13 mouse cellular contexts compared by ENCODE assay signal in genomic region chr8:94549482-94549881, GRCm38 (mm10). TPM values are rescaled to one million over a fixed set of nuclear protein-coding genes. Genes with fewer than 3 reads are reported as not detected.
DNase-seq lines count a peak whose midpoint lies in the region; ATAC-seq lines count a peak whose summit lies in the region.
"Had no signal": no experiment of that assay in that cellular context is flagged by ENCODE, and none has a peak within 500 bp of the region (broad histone marks: within the 10 kb centered on the region; RNA-seq: fewer than 3 reads in every experiment).

No protein-coding gene starts in this region.

- no peaks in the 10 kb centered on the region for H3K27me3 ChIP-seq in hindbrain, embryonic 15.5 days
- H3K27me3 ChIP-seq in hindbrain, embryonic 11.5 days (ENCODE audit: control insufficient read depth, insufficient read depth, low read length): no peaks in the 10 kb centered on the region
- no peaks in the 10 kb centered on the region for H3K27me3 ChIP-seq in midbrain, embryonic 16.5 days (ENCODE audit: control insufficient read depth, insufficient read depth, low read depth, low read length)
- no peaks in the 10 kb centered on the region for H3K27me3 ChIP-seq in midbrain, embryonic 14.5 days (ENCODE audit: control insufficient read depth, insufficient read depth, low read length)
- H3K27me3 ChIP-seq: limb, embryonic 13.5 days had no signal

- H3K36me3 ChIP-seq in hindbrain, embryonic 15.5 days: no peaks in the 10 kb centered on the region
- no peaks in the 10 kb centered on the region for H3K36me3 ChIP-seq in hindbrain, embryonic 11.5 days (ENCODE audit: control insufficient read depth, insufficient read depth, low read length)
- H3K36me3 ChIP-seq in midbrain, embryonic 16.5 days (ENCODE audit: control insufficient read depth, insufficient read depth, low read length): no peaks in the 10 kb centered on the region
- H3K36me3 ChIP-seq in midbrain, embryonic 14.5 days (ENCODE audit: control insufficient read depth, insufficient read depth, low read length): no peaks in the 10 kb centered on the region
- H3K36me3 ChIP-seq: limb, embryonic 13.5 days had no signal

- H3K9me3 ChIP-seq in hindbrain, embryonic 15.5 days: no peaks in the 10 kb centered on the region
- H3K9me3 ChIP-seq in hindbrain, embryonic 11.5 days (ENCODE audit: control insufficient read depth, low read length): no peaks in the 10 kb centered on the region
- no peaks in the 10 kb centered on the region for H3K9me3 ChIP-seq in midbrain, embryonic 16.5 days (replicated peaks; ENCODE audit: control insufficient read depth, low read length, poor library complexity, severe bottlenecking)
- no peaks in the 10 kb centered on the region for H3K9me3 ChIP-seq in midbrain, embryonic 14.5 days (ENCODE audit: control insufficient read depth, low read length)
- H3K9me3 ChIP-seq: limb, embryonic 13.5 days had no signal

- no peak overlapping the region for H3K4me3 ChIP-seq in hindbrain, embryonic 15.5 days
- H3K4me3 ChIP-seq in hindbrain, embryonic 11.5 days (ENCODE audit: low read depth, low read length): no peak overlapping the region
- H3K4me3 ChIP-seq in midbrain, embryonic 16.5 days (ENCODE audit: low read depth, low read length): no peak overlapping the region
- no peak overlapping the region for H3K4me3 ChIP-seq in midbrain, embryonic 14.5 days (replicated peaks; ENCODE audit: low read depth, low read length)
- no peak overlapping the region for H3K4me3 ChIP-seq in brown adipose tissue, adult 24 weeks (ENCODE audit: insufficient read depth, low read depth, low read length)
- H3K4me3 ChIP-seq: limb, embryonic 13.5 days had no signal

- ATAC-seq in hindbrain, embryonic 15.5 days (ENCODE audit: low FRiP score, low read depth): no peak
- no peak for ATAC-seq in hindbrain, embryonic 11.5 days (ENCODE audit: low FRiP score)
- ATAC-seq in midbrain, embryonic 16.5 days: no peak
- no peak for ATAC-seq in midbrain, embryonic 14.5 days (ENCODE audit: low FRiP score, low TSS enrichment)
- peak; percentile 51 for ATAC-seq in megakaryocyte progenitor cell, adult 5-6 weeks (replicated peaks; ENCODE audit: poor library complexity)
- ATAC-seq in megakaryocyte-erythroid progenitor cell, adult 5-6 weeks (replicated peaks; ENCODE audit: low FRiP score, low TSS enrichment, poor library complexity, severe bottlenecking): no peak
- ATAC-seq: forebrain, postnatal 0 days had no signal

- H3K4me2 ChIP-seq in hindbrain, embryonic 15.5 days: no peak overlapping the region
- H3K4me2 ChIP-seq in hindbrain, embryonic 11.5 days (replicated peaks; ENCODE audit: low read depth, low read length): no peak overlapping the region
- H3K4me2 ChIP-seq in midbrain, embryonic 16.5 days (ENCODE audit: low read length): no peak overlapping the region
- H3K4me2 ChIP-seq in midbrain, embryonic 14.5 days (ENCODE audit: low read length): no peak overlapping the region
- H3K4me2 ChIP-seq: limb, embryonic 13.5 days had no signal

- no peak overlapping the region for H3K9ac ChIP-seq in hindbrain, embryonic 15.5 days
- H3K9ac ChIP-seq in hindbrain, embryonic 11.5 days (ENCODE audit: low read depth, low read length): no peak overlapping the region
- no peak overlapping the region for H3K9ac ChIP-seq in midbrain, embryonic 16.5 days (ENCODE audit: low read depth, low read length)
- no peak overlapping the region for H3K9ac ChIP-seq in midbrain, embryonic 14.5 days (replicated peaks; ENCODE audit: low read length)
- H3K9ac ChIP-seq: forebrain, postnatal 0 days; limb, embryonic 13.5 days had no signal

- 0 out of 2 replicates have a peak overlapping the region, but pooled peaks have one; percentile 2 for H3K27ac ChIP-seq in hindbrain, embryonic 15.5 days (replicated peaks)
- H3K27ac ChIP-seq in hindbrain, embryonic 11.5 days (ENCODE audit: low read depth, low read length): no peak overlapping the region
- H3K27ac ChIP-seq in midbrain, embryonic 16.5 days (ENCODE audit: low read length): peak overlapping the region; percentile 36; the same call in 1 of the 2 replicates
- H3K27ac ChIP-seq in midbrain, embryonic 14.5 days (replicated peaks; ENCODE audit: low read depth, low read length): no peak overlapping the region
- peak overlapping the region; percentile 35 for H3K27ac ChIP-seq in brown adipose tissue, adult 24 weeks (replicated peaks; ENCODE audit: low read depth, low read length)
- H3K27ac ChIP-seq: limb, embryonic 13.5 days had no signal

- DNase-seq in hindbrain, embryonic 11.5 days (ENCODE audit: low spot score): no peak
- DNase-seq in midbrain, embryonic 14.5 days: no peak
- DNase-seq: cerebellum, adult 8-10 months; embryo, embryonic 11 days; forebrain, postnatal 0 days; right cerebral cortex, postnatal 14 days; thymus, postnatal 14 days had no signal

- peaks cover 27% of the 10 kb centered on the region for H3K4me1 ChIP-seq in hindbrain, embryonic 15.5 days (replicated peaks)
- H3K4me1 ChIP-seq in hindbrain, embryonic 11.5 days (replicated peaks; ENCODE audit: control insufficient read depth, insufficient read depth, low read length): peaks cover 8% of the 10 kb centered on the region; the same call in 1 of the 2 replicates
- H3K4me1 ChIP-seq in midbrain, embryonic 16.5 days (ENCODE audit: control insufficient read depth, insufficient read depth, low read length): peaks cover 24% of the 10 kb centered on the region
- H3K4me1 ChIP-seq in midbrain, embryonic 14.5 days (ENCODE audit: control insufficient read depth, insufficient read depth, low read length): peaks cover 21% of the 10 kb centered on the region
- peaks cover 3% of the 10 kb centered on the region for H3K4me1 ChIP-seq in brown adipose tissue, adult 24 weeks (ENCODE audit: control insufficient read depth, insufficient read depth, insufficient read length, low read length)

- 53% methylated on average over 5 of the region's 5 CpGs for WGBS in hindbrain, embryonic 15.5 days
- 69% methylated on average over 5 of the region's 5 CpGs for WGBS in hindbrain, embryonic 11.5 days
- 33% methylated on average over 5 of the region's 5 CpGs for WGBS in midbrain, embryonic 16.5 days
- WGBS in midbrain, embryonic 14.5 days: 27% methylated on average over 5 of the region's 5 CpGs

RNA-seq across cellular contexts. Expression of gene Cpne2, which starts 16.7 kb away (rescaled TPM):
- 19.4 and 26.4 TPM in 2 replicates for polyA plus RNA-seq in hindbrain, embryonic 15.5 days (2015; fragmentation: Nextera tagmentation; extraction: Ambion mirVana)
- 9.8 and 10.1 TPM in 2 replicates for polyA plus RNA-seq in hindbrain, embryonic 11.5 days (2014; fragmentation: Nextera tagmentation; extraction: Ambion mirVana)
- polyA plus RNA-seq in midbrain, embryonic 16.5 days (2015; fragmentation: Nextera tagmentation; extraction: Ambion mirVana): 25.0 and 26.2 TPM in 2 replicates
- 11.5 and 14.1 TPM in 2 replicates for polyA plus RNA-seq in midbrain, embryonic 14.5 days (2014; fragmentation: Nextera tagmentation; extraction: Ambion mirVana)
- polyA plus RNA-seq in brown adipose tissue, adult 24 weeks (2012; ENCODE audit: insufficient read depth, insufficient read length, missing spikeins): 4.9 and 6.0 TPM in 2 replicates
- total RNA-seq in megakaryocyte progenitor cell, adult 5-6 weeks (2015): 98.4 and 104 TPM in 2 replicates
- 54.1 and 64.9 TPM in 2 replicates for total RNA-seq in megakaryocyte progenitor cell, adult 5-6 weeks (2017)
- total RNA-seq in megakaryocyte-erythroid progenitor cell, adult 5-6 weeks (2014; fragmentation: Nextera tagmentation): 111 and 116 TPM in 2 replicates
- 78.7 and 81.7 TPM in 2 replicates for total RNA-seq in megakaryocyte-erythroid progenitor cell, adult 5-6 weeks (2017)

RNA-seq across cellular contexts. Expression of gene Rspry1, which starts 52.3 kb away (rescaled TPM):
- polyA plus RNA-seq in hindbrain, embryonic 15.5 days (2015; fragmentation: Nextera tagmentation; extraction: Ambion mirVana): 45.5 and 48.7 TPM in 2 replicates
- 45.5 and 50.4 TPM in 2 replicates for polyA plus RNA-seq in hindbrain, embryonic 11.5 days (2014; fragmentation: Nextera tagmentation; extraction: Ambion mirVana)
- 51.2 and 56.6 TPM in 2 replicates for polyA plus RNA-seq in midbrain, embryonic 16.5 days (2015; fragmentation: Nextera tagmentation; extraction: Ambion mirVana)
- 46.1 and 54.4 TPM in 2 replicates for polyA plus RNA-seq in midbrain, embryonic 14.5 days (2014; fragmentation: Nextera tagmentation; extraction: Ambion mirVana)
- polyA plus RNA-seq in brown adipose tissue, adult 24 weeks (2012; ENCODE audit: insufficient read depth, insufficient read length, missing spikeins): 13.9 and 15.6 TPM in 2 replicates
- total RNA-seq in megakaryocyte progenitor cell, adult 5-6 weeks (2015): 39.4 and 41.1 TPM in 2 replicates
- total RNA-seq in megakaryocyte progenitor cell, adult 5-6 weeks (2017): 31.6 and 35.4 TPM in 2 replicates
- total RNA-seq in megakaryocyte-erythroid progenitor cell, adult 5-6 weeks (2014; fragmentation: Nextera tagmentation): 32.6 and 43.4 TPM in 2 replicates
- 43.9 and 51.2 TPM in 2 replicates for total RNA-seq in megakaryocyte-erythroid progenitor cell, adult 5-6 weeks (2017)

RNA-seq across cellular contexts. Expression of gene Fam192a, which starts 52.3 kb away (rescaled TPM):
- 63.8 and 69.1 TPM in 2 replicates for polyA plus RNA-seq in hindbrain, embryonic 15.5 days (2015; fragmentation: Nextera tagmentation; extraction: Ambion mirVana)
- 110 TPM in 2 replicates for polyA plus RNA-seq in hindbrain, embryonic 11.5 days (2014; fragmentation: Nextera tagmentation; extraction: Ambion mirVana)
- polyA plus RNA-seq in midbrain, embryonic 16.5 days (2015; fragmentation: Nextera tagmentation; extraction: Ambion mirVana): 74.0 and 88.9 TPM in 2 replicates
- 71.9 and 91.9 TPM in 2 replicates for polyA plus RNA-seq in midbrain, embryonic 14.5 days (2014; fragmentation: Nextera tagmentation; extraction: Ambion mirVana)
- polyA plus RNA-seq in brown adipose tissue, adult 24 weeks (2012; ENCODE audit: insufficient read depth, insufficient read length, missing spikeins): 31.0 and 41.0 TPM in 2 replicates
- 35.3 and 40.4 TPM in 2 replicates for total RNA-seq in megakaryocyte progenitor cell, adult 5-6 weeks (2015)
- 102 and 135 TPM in 2 replicates for total RNA-seq in megakaryocyte progenitor cell, adult 5-6 weeks (2017)
- 52.0 and 60.3 TPM in 2 replicates for total RNA-seq in megakaryocyte-erythroid progenitor cell, adult 5-6 weeks (2014; fragmentation: Nextera tagmentation)
- total RNA-seq in megakaryocyte-erythroid progenitor cell, adult 5-6 weeks (2017): 89.9 and 154 TPM in 2 replicates

Comparison
In these comparisons a context has a peak if more than half of its experiments do, and no peak if none do; other contexts are left out.
1. H3K27ac ChIP-seq: peak in hindbrain, embryonic 15.5 days (single experiment), midbrain, embryonic 16.5 days (single experiment) and brown adipose tissue, adult 24 weeks (single experiment); none in hindbrain, embryonic 11.5 days (single experiment) and midbrain, embryonic 14.5 days (single experiment).